Mouse (Mus musculus) cerebellum, adult 11 months (tissue): ENCODE results near the gene Gm8298.
"Not testable (repeated sequence)": the region's sequence is repeated elsewhere in the genome, so short reads cannot be mapped to it uniquely, and the experiment has no call there.

Experiments used
- DNase-seq: peaks from one replicate; pipeline ENCODE4 v3.0.0; 2022

Gene Gm8298

DNA sequence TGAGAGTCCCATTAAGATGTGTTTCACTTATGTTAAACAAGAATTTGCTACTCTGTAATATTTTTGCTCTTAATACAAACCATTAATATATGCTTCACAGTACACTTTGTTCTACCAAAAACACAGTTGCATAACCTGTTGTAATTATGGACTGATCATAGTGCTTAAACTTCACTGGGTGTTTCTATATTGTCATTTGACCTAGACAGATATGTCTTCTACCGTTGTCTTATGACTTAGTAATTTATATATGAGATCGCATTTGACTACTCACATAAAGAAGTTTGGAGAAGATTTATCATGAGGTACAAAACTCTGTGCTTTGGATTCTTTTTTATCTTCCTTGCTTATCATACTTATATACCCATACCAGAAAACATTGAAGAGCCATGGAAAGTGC lies at the start of gene Gm8298:
Gene Gm8298, plus strand, starts transcription at position 301 of the 400 bp plus-strand sequence.
- no peak for DNase-seq

GRCm38 (mm10) chr3:59813169-59813568 lies 47.7 kb upstream of the Gm8298 start:
- no peak for DNase-seq

DNA sequence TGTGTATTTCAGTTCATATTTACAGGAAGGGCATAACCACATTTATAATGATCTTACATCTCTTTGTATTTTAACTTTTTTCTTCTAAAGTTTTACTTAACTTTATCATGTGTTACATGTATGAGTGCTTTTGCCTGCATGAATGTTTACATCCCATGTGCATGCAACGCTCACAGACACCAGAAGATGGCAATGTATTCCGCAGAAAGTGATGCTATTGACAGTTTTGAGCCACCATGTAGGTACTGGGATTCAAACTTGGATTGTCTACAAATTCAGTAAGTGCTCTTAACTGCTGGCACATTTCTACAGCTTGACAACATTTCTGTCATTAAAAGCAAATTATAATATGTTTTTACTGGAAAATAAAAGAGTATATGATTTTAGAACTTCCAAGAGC lies 9.9 kb downstream of the Gm8298 start:
- peak; percentile 3 for DNase-seq

DNA sequence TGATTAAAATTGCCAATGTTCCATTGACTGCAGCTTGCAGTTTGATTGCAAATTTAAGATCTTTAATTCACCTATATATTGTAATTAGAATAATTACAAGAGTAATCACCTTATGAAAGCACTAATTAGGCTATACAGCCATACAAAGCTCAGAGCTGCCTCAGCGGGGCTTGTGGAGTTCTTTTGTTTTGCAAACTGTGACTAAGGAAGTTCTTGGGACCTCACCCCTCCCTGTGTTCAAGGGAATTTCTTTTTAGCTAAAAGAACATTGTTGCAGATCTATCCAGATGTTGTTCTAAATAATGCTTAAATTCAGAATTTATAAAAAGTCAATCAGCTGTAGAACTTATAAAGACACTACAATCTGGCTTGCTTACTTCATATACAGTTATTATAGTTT lies 16.8 kb downstream of the Gm8298 start:
- DNase-seq: not testable (repeated sequence)

DNA sequence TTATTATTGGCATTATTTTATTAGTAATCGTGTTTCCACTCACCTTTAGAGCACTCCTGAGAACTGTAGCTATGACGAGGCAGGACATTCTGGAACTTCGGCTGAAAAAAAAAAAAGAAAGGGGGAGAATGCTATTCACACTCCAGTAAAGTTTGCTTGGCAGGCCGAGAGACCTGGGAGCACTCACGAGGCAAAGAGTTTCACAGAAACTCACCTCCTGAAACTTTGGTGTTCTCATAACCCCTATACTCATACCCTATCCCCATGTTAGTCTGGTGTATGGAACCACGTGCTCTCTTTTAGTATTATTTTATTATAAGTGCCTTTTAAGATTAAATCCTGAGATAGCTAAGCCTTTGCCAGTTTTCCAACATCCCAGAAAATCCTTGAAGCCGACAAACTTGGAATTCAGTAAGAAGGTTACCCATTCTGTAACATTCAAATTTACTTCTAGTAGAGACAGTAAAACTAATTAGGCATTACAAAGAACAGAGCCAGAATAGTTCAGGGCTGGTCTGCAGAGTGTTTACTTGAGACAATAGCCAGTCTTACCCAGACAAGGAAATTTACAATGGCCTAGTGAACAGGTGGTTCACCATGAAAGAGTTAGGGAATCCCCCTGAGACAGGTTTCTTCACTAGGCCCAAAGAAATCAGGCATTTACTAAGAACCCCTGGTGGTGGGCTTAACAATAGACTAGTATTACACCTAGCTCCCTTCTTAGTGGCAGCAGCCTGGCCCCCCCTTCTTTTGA lies 19.1 kb downstream of the Gm8298 start:
- not testable (repeated sequence) for DNase-seq

DNA sequence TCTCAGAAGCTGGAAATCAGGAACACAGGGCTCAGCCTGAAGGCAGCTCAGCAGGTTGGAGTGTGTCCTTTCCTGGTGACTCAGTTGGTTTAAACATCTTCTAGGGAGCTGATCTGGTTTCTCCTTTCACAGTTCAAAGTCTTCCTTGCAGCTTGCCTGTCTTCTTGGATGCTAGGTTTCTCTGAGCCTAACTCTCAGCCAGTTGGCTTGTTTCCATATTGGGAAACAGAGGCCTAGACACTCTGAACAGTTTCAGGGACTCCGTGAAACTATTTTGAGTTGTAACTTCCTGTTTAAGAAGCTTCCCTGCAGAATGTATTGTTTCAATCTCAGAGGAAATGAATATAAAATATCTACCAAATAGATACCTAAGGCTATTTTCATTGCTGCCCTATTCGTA lies 32.4 kb downstream of the Gm8298 start:
- no peak for DNase-seq

- DNase-seq: no peak
Observed at GRCm38 (mm10) chr3:59924914-59925313, 64.1 kb downstream of the Gm8298 start, which contains the start of gene C130079G13Rik. Gene C130079G13Rik, plus strand, starts transcription at chr3:59925214.
